ENCODE assay signal across 9 mouse cellular contexts in genomic region chr8:94696566-94696965, GRCm38 (mm10). TPM values are rescaled to one million over a fixed set of nuclear protein-coding genes. Genes with fewer than 3 reads are reported as not detected.
A peak's percentile ranks its signal among the peaks of the same experiment; 100 is the strongest.
DNase-seq lines count a peak whose midpoint lies in the region; ATAC-seq lines count a peak whose summit lies in the region.
"Had no signal": no experiment of that assay in that cellular context is flagged by ENCODE, and none has a peak within 500 bp of the region (broad histone marks: within the 10 kb centered on the region; RNA-seq: fewer than 3 reads in every experiment).

No protein-coding gene starts in this region.

- peak overlapping the region; percentile 75; the same call in 1 of the 2 replicates for H3K4me2 ChIP-seq in heart, embryonic 14.5 days (ENCODE audit: low read length)
- H3K4me2 ChIP-seq in hindbrain, embryonic 15.5 days, result peak overlapping the region; percentile 84
- peak overlapping the region; percentile 68 for H3K4me2 ChIP-seq in midbrain, embryonic 14.5 days (ENCODE audit: low read length)

- H3K27me3 ChIP-seq in heart, embryonic 14.5 days (ENCODE audit: control insufficient read depth, insufficient read depth, low read length), result peaks cover 67% of the 10 kb centered on the region
- peaks cover 76% of the 10 kb centered on the region for H3K27me3 ChIP-seq in embryonic facial prominence, embryonic 10.5 days (replicated peaks; ENCODE audit: low read depth, poor library complexity, severe bottlenecking)
- peaks cover 54% of the 10 kb centered on the region for H3K27me3 ChIP-seq in hindbrain, embryonic 15.5 days
- H3K27me3 ChIP-seq in midbrain, embryonic 14.5 days (ENCODE audit: control insufficient read depth, insufficient read depth, low read length), result peaks cover 43% of the 10 kb centered on the region

- H3K9me3 ChIP-seq in heart, embryonic 14.5 days (ENCODE audit: control insufficient read depth, low read length), result no peaks in the 10 kb centered on the region
- no peaks in the 10 kb centered on the region for H3K9me3 ChIP-seq in embryonic facial prominence, embryonic 10.5 days
- no peaks in the 10 kb centered on the region for H3K9me3 ChIP-seq in hindbrain, embryonic 15.5 days
- no peaks in the 10 kb centered on the region for H3K9me3 ChIP-seq in midbrain, embryonic 14.5 days (ENCODE audit: control insufficient read depth, low read length)

- 54% methylated on average over 3 of the region's 3 CpGs for WGBS in heart, embryonic 14.5 days
- WGBS in embryonic facial prominence, embryonic 10.5 days, result 63% methylated on average over 3 of the region's 3 CpGs
- 52% methylated on average over 3 of the region's 3 CpGs for WGBS in hindbrain, embryonic 15.5 days
- WGBS in midbrain, embryonic 14.5 days, result 54% methylated on average over 3 of the region's 3 CpGs

- H3K4me1 ChIP-seq in heart, embryonic 14.5 days (ENCODE audit: control insufficient read depth in 2 of 2, insufficient read depth in 2 of 2, low read length in 2 of 2), result peaks cover 0 to 8% of the 10 kb centered on the region in 2 experiments; a peak in 2 of 4 replicates
- peaks cover 17% of the 10 kb centered on the region for H3K4me1 ChIP-seq in embryonic facial prominence, embryonic 10.5 days
- H3K4me1 ChIP-seq in hindbrain, embryonic 15.5 days (replicated peaks), result peaks cover 24% of the 10 kb centered on the region
- H3K4me1 ChIP-seq in midbrain, embryonic 14.5 days (ENCODE audit: control insufficient read depth, insufficient read depth, low read length), result peaks cover 12% of the 10 kb centered on the region

- intact Hi-C loops in heart, postnatal 14 days (cut with DNase I), result no loop called here

- DNase-seq in heart, postnatal 14 days, result no peak
- DNase-seq in embryonic facial prominence, embryonic 10.5 days (ENCODE audit: low spot score), result no peak
- no peak for DNase-seq in midbrain, embryonic 14.5 days
- no peak for DNase-seq in right cerebral cortex, postnatal 14 days
- no peak for DNase-seq in adrenal gland, adult 8-10 months
- no peak for DNase-seq in left cerebral cortex, adult 11 months (ENCODE audit: low spot score)

- H3K36me3 ChIP-seq in heart, embryonic 14.5 days (ENCODE audit: control insufficient read depth, insufficient read depth, low read length), result no peaks in the 10 kb centered on the region
- no peaks in the 10 kb centered on the region for H3K36me3 ChIP-seq in embryonic facial prominence, embryonic 10.5 days (replicated peaks)
- no peaks in the 10 kb centered on the region for H3K36me3 ChIP-seq in hindbrain, embryonic 15.5 days
- no peaks in the 10 kb centered on the region for H3K36me3 ChIP-seq in midbrain, embryonic 14.5 days (ENCODE audit: control insufficient read depth, insufficient read depth, low read length)

- peak overlapping the region in 1 of 2 experiments; percentile 39; a peak in 1 of 4 replicates for H3K4me3 ChIP-seq in heart, embryonic 14.5 days (ENCODE audit: control insufficient read depth in 1 of 2, insufficient read depth in 1 of 2, low read depth in 1 of 2, low read length in 2 of 2)
- H3K4me3 ChIP-seq in embryonic facial prominence, embryonic 10.5 days, result peak overlapping the region; percentile 57; the same call in 1 of the 2 replicates
- peak overlapping the region; percentile 49 for H3K4me3 ChIP-seq in hindbrain, embryonic 15.5 days
- H3K4me3 ChIP-seq in midbrain, embryonic 14.5 days (replicated peaks; ENCODE audit: low read depth, low read length), result no peak overlapping the region; the same call in 1 of the 2 replicates

- no peak overlapping the region for H3K27ac ChIP-seq in heart, embryonic 14.5 days (replicated peaks in 1 of 2; ENCODE audit: control insufficient read depth in 1 of 2, insufficient read depth in 1 of 2, low read depth in 2 of 2, low read length in 2 of 2)
- no peak overlapping the region for H3K27ac ChIP-seq in embryonic facial prominence, embryonic 10.5 days (replicated peaks)
- no peak overlapping the region for H3K27ac ChIP-seq in hindbrain, embryonic 15.5 days (replicated peaks)
- no peak overlapping the region for H3K27ac ChIP-seq in midbrain, embryonic 14.5 days (replicated peaks; ENCODE audit: low read depth, low read length)

- no peak for ATAC-seq in heart, embryonic 14.5 days (ENCODE audit: insufficient number of reproducible peaks, insufficient read depth, low FRiP score, low read depth)
- ATAC-seq in hindbrain, embryonic 15.5 days (ENCODE audit: low FRiP score, low read depth), result no peak
- ATAC-seq in midbrain, embryonic 14.5 days (ENCODE audit: low FRiP score, low TSS enrichment), result no peak

- H3K9ac ChIP-seq in heart, embryonic 14.5 days (ENCODE audit: low read length), result no peak overlapping the region
- no peak overlapping the region; the same call in 1 of the 2 replicates for H3K9ac ChIP-seq in hindbrain, embryonic 15.5 days
- H3K9ac ChIP-seq in midbrain, embryonic 14.5 days (replicated peaks; ENCODE audit: low read length), result no peak overlapping the region

RNA-seq across cellular contexts. Expression of gene Pllp, which starts 0.5 kb away (rescaled TPM):
- polyA plus RNA-seq in heart, embryonic 14.5 days (2014; fragmentation: Nextera tagmentation; extraction: Ambion mirVana), result not detected in 2 replicates
- total RNA-seq in heart, postnatal 14 days (2021), result under 1 TPM; 0.61 to 0.86 TPM
- 0.27 and 0.34 TPM in 2 replicates for polyA plus RNA-seq in embryonic facial prominence, embryonic 10.5 days (2016; fragmentation: Nextera tagmentation; extraction: Ambion mirVana)
- polyA plus RNA-seq in hindbrain, embryonic 15.5 days (2015; fragmentation: Nextera tagmentation; extraction: Ambion mirVana), result 1.7 and 2.4 TPM in 2 replicates
- polyA plus RNA-seq in midbrain, embryonic 14.5 days (2014; fragmentation: Nextera tagmentation; extraction: Ambion mirVana), result 0.82 and 1.3 TPM in 2 replicates
- 1 to 10 TPM; 1.1 to 2.2 (median 1.7) TPM for total RNA-seq in adrenal gland, adult 8-10 months (2022)
- total RNA-seq: granulocyte monocyte progenitor cell, adult 5-6 weeks had no signal

RNA-seq across cellular contexts. Expression of gene Arl2bp, which starts 30.2 kb away (rescaled TPM):
- 54.1 and 60.8 TPM in 2 replicates for polyA plus RNA-seq in heart, embryonic 14.5 days (2014; fragmentation: Nextera tagmentation; extraction: Ambion mirVana)
- 10 to 100 TPM; 90.8 to 90.9 TPM for total RNA-seq in heart, postnatal 14 days (2021)
- 179 and 184 TPM in 2 replicates for polyA plus RNA-seq in embryonic facial prominence, embryonic 10.5 days (2016; fragmentation: Nextera tagmentation; extraction: Ambion mirVana)
- polyA plus RNA-seq in hindbrain, embryonic 15.5 days (2015; fragmentation: Nextera tagmentation; extraction: Ambion mirVana), result 183 and 186 TPM in 2 replicates
- 83.0 and 99.4 TPM in 2 replicates for polyA plus RNA-seq in midbrain, embryonic 14.5 days (2014; fragmentation: Nextera tagmentation; extraction: Ambion mirVana)
- 100 to 1,000 TPM in 1 of 4 experiments, 10 to 100 TPM in 3; 72.0 to 104 (median 88.3) TPM for total RNA-seq in adrenal gland, adult 8-10 months (2022)

RNA-seq across cellular contexts. Expression of gene Ccl22, which starts 48.8 kb away (rescaled TPM):
- polyA plus RNA-seq in heart, embryonic 14.5 days (2014; fragmentation: Nextera tagmentation; extraction: Ambion mirVana), result not detected in 2 replicates
- total RNA-seq in heart, postnatal 14 days (2021), result under 1 TPM in 1 of 2 experiments, not detected in 1; 0.90 TPM
- not detected in 2 replicates for polyA plus RNA-seq in embryonic facial prominence, embryonic 10.5 days (2016; fragmentation: Nextera tagmentation; extraction: Ambion mirVana)
- polyA plus RNA-seq in hindbrain, embryonic 15.5 days (2015; fragmentation: Nextera tagmentation; extraction: Ambion mirVana), result not detected in 2 replicates
- 0.67 TPM in 1 of 2 replicates, not detected in the other for polyA plus RNA-seq in midbrain, embryonic 14.5 days (2014; fragmentation: Nextera tagmentation; extraction: Ambion mirVana)
- under 1 TPM in 1 of 4 experiments, not detected in 3; 0.59 TPM for total RNA-seq in adrenal gland, adult 8-10 months (2022)
- total RNA-seq: granulocyte monocyte progenitor cell, adult 5-6 weeks had no signal
